Mouse (Mus musculus): ENCODE data around the gene Znrd1. TPM values are rescaled to one million over a fixed set of nuclear protein-coding genes. Genes with fewer than 3 reads are reported as not detected.

Znrd1 gene
- polyA plus RNA-seq, 1 experiment = 79.6 TPM

- Histone ChIP-seq H3K27me3 (ENCODE audit: control insufficient read depth, insufficient read depth, low read length, poor library complexity, severe bottlenecking) (no peaks in the 10 kb centered on the region), H3K4me3 (ENCODE audit: low read depth, low read length) (peak overlapping the region; percentile 72), H3K36me3 (ENCODE audit: control insufficient read depth, insufficient read depth, low read length, poor library complexity, severe bottlenecking) (no peaks in the 10 kb centered on the region), H3K27ac (ENCODE audit: insufficient read depth, low read length) (no peak overlapping the region), H3K4me1 (ENCODE audit: control insufficient read depth, insufficient read depth, low read length) (no peaks in the 10 kb centered on the region), H3K9ac (ENCODE audit: low read depth, poor library complexity, severe bottlenecking) (0 out of 2 replicates have a peak overlapping the region, but pooled peaks have one; percentile 35), H3K9me3 (replicated peaks; ENCODE audit: control insufficient read depth, insufficient read depth, low read length, poor library complexity, severe bottlenecking) (no peaks in the 10 kb centered on the region)
- TF ChIP-seq EP300 (IDR thresholded peaks at IDR 0.05; ENCODE audit: insufficient read depth, low read depth, low read length) (no peak), POLR2A (IDR thresholded peaks at IDR 0.05; ENCODE audit: insufficient read depth, low read length) (no peak), CTCF (IDR thresholded peaks at IDR 0.05; ENCODE audit: low read depth, low read length) (no peak)
Measured at GRCm38 (mm10) chr17:36923491-36923890, 34.9 kb downstream of the Znrd1 start.

GRCm38 (mm10) chr17:36922715-36923114, 35.6 kb downstream of the Znrd1 start:
- Histone ChIP-seq H3K4me3 (ENCODE audit: low read depth, low read length) (no peak overlapping the region), H3K27me3 (ENCODE audit: control insufficient read depth, insufficient read depth, low read length, poor library complexity, severe bottlenecking) (no peaks in the 10 kb centered on the region), H3K9ac (ENCODE audit: low read depth, poor library complexity, severe bottlenecking) (0 out of 2 replicates have a peak overlapping the region, but pooled peaks have one; percentile 35), H3K4me1 (ENCODE audit: control insufficient read depth, insufficient read depth, low read length) (no peaks in the 10 kb centered on the region), H3K9me3 (replicated peaks; ENCODE audit: control insufficient read depth, insufficient read depth, low read length, poor library complexity, severe bottlenecking) (no peaks in the 10 kb centered on the region), H3K27ac (ENCODE audit: insufficient read depth, low read length) (no peak overlapping the region), H3K36me3 (ENCODE audit: control insufficient read depth, insufficient read depth, low read length, poor library complexity, severe bottlenecking) (no peaks in the 10 kb centered on the region)
- TF ChIP-seq POLR2A (IDR thresholded peaks at IDR 0.05; ENCODE audit: insufficient read depth, low read length) = no peak
- no peak for TF ChIP-seq CTCF (IDR thresholded peaks at IDR 0.05; ENCODE audit: low read depth, low read length)
- TF ChIP-seq EP300 (IDR thresholded peaks at IDR 0.05; ENCODE audit: insufficient read depth, low read depth, low read length) = no peak

DNA sequence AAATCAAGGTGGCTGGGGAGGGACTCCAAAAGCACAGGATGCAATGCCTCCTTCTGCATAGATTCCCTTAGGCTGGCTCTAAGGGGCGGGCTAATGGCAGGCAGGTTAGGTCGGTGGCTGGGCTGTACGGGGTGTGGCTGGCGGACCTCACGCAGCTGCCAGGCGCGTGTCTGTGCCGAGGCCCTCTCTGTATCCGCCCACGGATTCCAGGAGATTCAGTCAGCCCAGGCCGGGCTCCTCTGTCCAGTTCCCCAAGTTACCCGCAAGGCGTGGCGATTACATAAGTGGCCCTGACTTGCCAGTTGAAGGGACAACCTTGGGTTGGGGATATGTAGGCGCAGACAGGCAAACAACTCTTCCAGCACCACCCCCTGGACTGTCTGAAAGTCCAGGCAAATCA, 38.1 kb downstream of the Znrd1 start:
- no peaks in the 10 kb centered on the region for H3K27me3 ChIP-seq (ENCODE audit: control insufficient read depth, insufficient read depth, low read length, poor library complexity, severe bottlenecking)
- peak overlapping the region; percentile 5; the same call in 1 of the 2 replicates for H3K9ac ChIP-seq (ENCODE audit: low read depth, poor library complexity, severe bottlenecking)
- no peaks in the 10 kb centered on the region for H3K9me3 ChIP-seq (replicated peaks; ENCODE audit: control insufficient read depth, insufficient read depth, low read length, poor library complexity, severe bottlenecking)
- no peaks in the 10 kb centered on the region for H3K4me1 ChIP-seq (ENCODE audit: control insufficient read depth, insufficient read depth, low read length)
- no peak overlapping the region for H3K27ac ChIP-seq (ENCODE audit: insufficient read depth, low read length)
- H3K36me3 ChIP-seq (ENCODE audit: control insufficient read depth, insufficient read depth, low read length, poor library complexity, severe bottlenecking) = no peaks in the 10 kb centered on the region
- no peak overlapping the region; the same call in 1 of the 2 replicates for H3K4me3 ChIP-seq (ENCODE audit: low read depth, low read length)
- no peak for TF ChIP-seq CTCF (IDR thresholded peaks at IDR 0.05; ENCODE audit: low read depth, low read length)
- no peak for TF ChIP-seq POLR2A (IDR thresholded peaks at IDR 0.05; ENCODE audit: insufficient read depth, low read length)
- TF ChIP-seq EP300 (IDR thresholded peaks at IDR 0.05; ENCODE audit: insufficient read depth, low read depth, low read length) = 0 out of 2 replicates have a peak, but pooled peaks have one; percentile 30

GRCm38 (mm10) chr17:36915076-36915475, 43.3 kb downstream of the Znrd1 start:
- no peaks in the 10 kb centered on the region for H3K9me3 ChIP-seq (replicated peaks; ENCODE audit: control insufficient read depth, insufficient read depth, low read length, poor library complexity, severe bottlenecking)
- H3K36me3 ChIP-seq (ENCODE audit: control insufficient read depth, insufficient read depth, low read length, poor library complexity, severe bottlenecking) = no peaks in the 10 kb centered on the region
- H3K4me3 ChIP-seq (ENCODE audit: low read depth, low read length) = no peak overlapping the region
- no peak overlapping the region for H3K27ac ChIP-seq (ENCODE audit: insufficient read depth, low read length)
- no peaks in the 10 kb centered on the region for H3K4me1 ChIP-seq (ENCODE audit: control insufficient read depth, insufficient read depth, low read length)
- H3K9ac ChIP-seq (ENCODE audit: low read depth, poor library complexity, severe bottlenecking) = no peak overlapping the region
- H3K27me3 ChIP-seq (ENCODE audit: control insufficient read depth, insufficient read depth, low read length, poor library complexity, severe bottlenecking) = no peaks in the 10 kb centered on the region
- TF ChIP-seq EP300 (IDR thresholded peaks at IDR 0.05; ENCODE audit: insufficient read depth, low read depth, low read length) (no peak), CTCF (IDR thresholded peaks at IDR 0.05; ENCODE audit: low read depth, low read length) (peak; percentile 89)

- TF ChIP-seq CTCF (IDR thresholded peaks at IDR 0.05; ENCODE audit: low read depth, low read length) (peak; percentile 38), POLR2A (IDR thresholded peaks at IDR 0.05; ENCODE audit: insufficient read depth, low read length) (no peak)
- Histone ChIP-seq H3K27ac (ENCODE audit: insufficient read depth, low read length) (no peak overlapping the region), H3K36me3 (ENCODE audit: control insufficient read depth, insufficient read depth, low read length, poor library complexity, severe bottlenecking) (no peaks in the 10 kb centered on the region), H3K9me3 (replicated peaks; ENCODE audit: control insufficient read depth, insufficient read depth, low read length, poor library complexity, severe bottlenecking) (no peaks in the 10 kb centered on the region), H3K27me3 (ENCODE audit: control insufficient read depth, insufficient read depth, low read length, poor library complexity, severe bottlenecking) (no peaks in the 10 kb centered on the region), H3K9ac (ENCODE audit: low read depth, poor library complexity, severe bottlenecking) (no peak overlapping the region), H3K4me1 (ENCODE audit: control insufficient read depth, insufficient read depth, low read length) (no peaks in the 10 kb centered on the region), H3K4me3 (ENCODE audit: low read depth, low read length) (no peak overlapping the region)
Measured at GRCm38 (mm10) chr17:36914108-36914507, 44.3 kb downstream of the Znrd1 start.

DNA sequence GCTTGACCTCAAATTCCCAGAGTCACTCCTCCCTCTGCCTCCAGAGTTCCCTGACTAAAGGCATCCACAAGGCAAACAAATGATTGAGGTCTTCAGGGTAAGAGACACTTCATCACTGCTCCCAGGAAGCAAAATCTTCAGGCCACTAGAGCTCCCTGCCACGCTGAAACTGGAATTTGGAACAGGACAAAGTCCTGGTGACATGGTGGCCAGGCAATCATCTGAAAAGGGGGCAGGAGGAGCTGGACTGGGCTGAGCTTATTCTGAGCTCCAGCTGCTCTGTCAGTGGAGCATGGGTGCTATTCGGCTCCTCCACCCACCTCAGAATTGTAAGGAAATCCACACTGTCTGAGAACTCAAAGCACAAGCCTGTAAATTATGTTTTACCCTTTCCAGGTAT, 46.3 kb downstream of the Znrd1 start:
- TF ChIP-seq EP300 (IDR thresholded peaks at IDR 0.05; ENCODE audit: insufficient read depth, low read depth, low read length) (no peak), POLR2A (IDR thresholded peaks at IDR 0.05; ENCODE audit: insufficient read depth, low read length) (no peak), CTCF (IDR thresholded peaks at IDR 0.05; ENCODE audit: low read depth, low read length) (no peak)
- H3K9me3 ChIP-seq (replicated peaks; ENCODE audit: control insufficient read depth, insufficient read depth, low read length, poor library complexity, severe bottlenecking) = no peaks in the 10 kb centered on the region
- no peaks in the 10 kb centered on the region for H3K36me3 ChIP-seq (ENCODE audit: control insufficient read depth, insufficient read depth, low read length, poor library complexity, severe bottlenecking)
- no peak overlapping the region for H3K27ac ChIP-seq (ENCODE audit: insufficient read depth, low read length)
- no peaks in the 10 kb centered on the region for H3K27me3 ChIP-seq (ENCODE audit: control insufficient read depth, insufficient read depth, low read length, poor library complexity, severe bottlenecking)
- H3K4me3 ChIP-seq (ENCODE audit: low read depth, low read length) = no peak overlapping the region
- no peak overlapping the region for H3K9ac ChIP-seq (ENCODE audit: low read depth, poor library complexity, severe bottlenecking)
- peaks cover 2% of the 10 kb centered on the region for H3K4me1 ChIP-seq (ENCODE audit: control insufficient read depth, insufficient read depth, low read length)
